Mouse (Mus musculus) lung, postnatal 0 days (tissue): ENCODE results near the gene Pacrg.

Experiments used
- CTCF ChIP-seq: IDR thresholded peaks from 2 replicates; pipeline ENCODE4 v1.5.1; 2016; ENCODE audit warnings: antibody characterized with exemption, mild to moderate bottlenecking
- EP300 ChIP-seq: IDR thresholded peaks from 2 replicates; pipeline ENCODE4 v1.6.1; 2016; ENCODE audit warnings: antibody characterized with exemption, mild to moderate bottlenecking, control low read depth

GRCm38 (mm10) chr17:10675048-10675447 is 165.1 kb downstream of the Pacrg start:
- TF ChIP-seq CTCF, result peak; percentile 32
- no peak for TF ChIP-seq EP300
